Mouse (Mus musculus) liver, adult 2 months (tissue): ENCODE data around the gene Gas2l1.

Experiments used
- CTCF ChIP-seq: fragments of 200-500 bp; IDR thresholded peaks from 2 replicates; pipeline ENCODE4 v1.5.1; 2011; ENCODE audit warnings: low read depth, low read length, control low read depth
- POLR2A ChIP-seq: fragments of 200-500 bp; IDR thresholded peaks from 2 replicates; pipeline ENCODE4 v1.6.1; 2011; ENCODE audit warnings: low read length, control low read depth; ENCODE audit not compliant: insufficient read depth; ENCODE audit errors: extremely low read depth

DNA sequence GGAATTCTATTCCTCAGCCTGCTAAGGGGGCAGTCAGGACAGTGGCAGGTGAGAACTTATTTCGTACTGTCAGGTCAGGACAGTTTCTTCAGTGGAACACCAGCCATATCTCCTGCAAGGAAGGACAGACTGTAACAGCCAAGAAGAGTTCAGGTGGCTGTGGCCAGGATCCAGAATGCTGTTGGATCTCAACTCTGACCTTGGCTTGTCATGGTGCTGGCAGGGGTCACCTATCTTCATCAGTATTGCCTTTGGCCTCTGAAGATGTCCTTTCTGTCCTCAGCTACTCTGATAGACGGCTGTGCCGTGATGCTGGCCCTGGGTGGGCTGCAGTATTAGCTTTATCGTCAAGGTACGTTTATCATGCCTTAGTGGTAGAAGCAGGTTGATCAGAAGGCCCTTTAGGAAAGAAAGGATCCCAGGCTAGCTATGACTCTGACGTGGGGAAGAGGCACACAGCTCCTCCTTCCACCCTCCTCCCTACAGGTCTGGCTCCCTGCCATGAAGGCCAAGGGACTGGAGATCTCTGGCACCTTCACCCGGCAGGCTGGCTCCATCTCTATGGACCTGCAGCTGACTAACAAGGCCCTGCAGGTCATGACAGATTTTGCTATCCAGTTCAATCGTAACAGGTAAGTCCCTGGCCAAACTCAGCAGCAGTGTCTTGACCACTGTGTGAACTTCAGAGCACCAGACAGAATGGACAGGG is 27.8 kb downstream of the Gas2l1 start:
- TF ChIP-seq POLR2A (no peak), CTCF (no peak)
